In genomic region chr4:86537972-86538371, GRCm38 (mm10) we compare ENCODE assay signal across 9 mouse cellular contexts. TPM values are rescaled to one million over a fixed set of nuclear protein-coding genes. Genes with fewer than 3 reads are reported as not detected.
A peak's percentile ranks its signal among the peaks of the same experiment; 100 is the strongest.
DNase-seq lines count a peak whose midpoint lies in the region; ATAC-seq and TF ChIP-seq lines count a peak whose summit lies in the region.
"Had no signal": no experiment of that assay in that cellular context is flagged by ENCODE, and none has a peak within 500 bp of the region (broad histone marks: within the 10 kb centered on the region; RNA-seq: fewer than 3 reads in every experiment).

No protein-coding gene starts in this region.

- DNase-seq in adrenal gland, adult (ENCODE audit: inconsistent age in 2 of 2, low spot score in 1 of 2) = peak; percentile 18 to 67
- no peak for DNase-seq in adrenal gland, adult 8-10 months
- DNase-seq in left cerebral cortex, adult 2 months (ENCODE audit: extremely low spot score in 1 of 2, low spot score in 2 of 2) = peak in 1 of 2 experiments; percentile 12
- no peak for DNase-seq in left cerebral cortex, adult 9 months (ENCODE audit: low spot score in 2 of 2)
- DNase-seq in kidney, postnatal 10 days = peak; percentile 48
- DNase-seq in skeletal muscle tissue, adult 2 months (ENCODE audit: low read depth, low spot score) = peak; percentile 10
- no peak for DNase-seq in forebrain, embryonic 11.5 days (ENCODE audit: low spot score)

- no peak overlapping the region for H3K9ac ChIP-seq in forebrain, embryonic 11.5 days (ENCODE audit: low read length)
- H3K9ac ChIP-seq: heart, embryonic 13.5 days had no signal

- intact Hi-C loops in left cerebral cortex, adult 2 months (cut with DNase I) = no loop called here

- peak; percentile 72 for TF ChIP-seq CTCF in left cerebral cortex, adult 2 months (IDR thresholded peaks at IDR 0.05)

- 55% methylated on average over 4 of the region's 4 CpGs for WGBS in forebrain, embryonic 11.5 days

- no peak overlapping the region for H3K4me2 ChIP-seq in forebrain, embryonic 11.5 days (ENCODE audit: low read depth, low read length, severe bottlenecking)
- H3K4me2 ChIP-seq: heart, embryonic 13.5 days had no signal

- no peaks in the 10 kb centered on the region for H3K4me1 ChIP-seq in forebrain, embryonic 11.5 days (replicated peaks; ENCODE audit: control insufficient read depth, insufficient read depth, low read length)

- H3K27me3 ChIP-seq in forebrain, embryonic 11.5 days (ENCODE audit: control insufficient read depth, insufficient read depth, low read length) = no peaks in the 10 kb centered on the region
- H3K27me3 ChIP-seq: heart, embryonic 13.5 days had no signal

- no peak overlapping the region for H3K4me3 ChIP-seq in left cerebral cortex, adult 2 months
- H3K4me3 ChIP-seq in forebrain, embryonic 11.5 days (ENCODE audit: low read depth, low read length) = no peak overlapping the region
- H3K4me3 ChIP-seq: heart, embryonic 13.5 days had no signal

- H3K9me3 ChIP-seq in forebrain, embryonic 11.5 days (ENCODE audit: control insufficient read depth, low read length) = no peaks in the 10 kb centered on the region
- H3K9me3 ChIP-seq: heart, embryonic 13.5 days had no signal

- ATAC-seq in activated CD4-positive, CD25-positive, alpha-beta regulatory T cell, adult 4 months = peak; percentile 57
- ATAC-seq in forebrain, embryonic 11.5 days (replicated peaks; ENCODE audit: low FRiP score) = no peak

- no peaks in the 10 kb centered on the region for H3K36me3 ChIP-seq in forebrain, embryonic 11.5 days (ENCODE audit: control insufficient read depth, insufficient read depth, low read length)
- H3K36me3 ChIP-seq: heart, embryonic 13.5 days had no signal

- no peak overlapping the region for H3K27ac ChIP-seq in left cerebral cortex, adult 2 months
- H3K27ac ChIP-seq in forebrain, embryonic 11.5 days (ENCODE audit: low read depth, low read length) = no peak overlapping the region
- H3K27ac ChIP-seq: heart, embryonic 13.5 days had no signal

RNA-seq across cellular contexts. Expression of gene Saxo1, which starts 20.2 kb away (rescaled TPM):
- not detected for total RNA-seq in adrenal gland, adult 8-10 months (2022)
- not detected for total RNA-seq in left cerebral cortex, adult 2 months (2021)
- polyA plus RNA-seq in activated CD4-positive, CD25-positive, alpha-beta regulatory T cell, adult 4 months (2017; shearing (Covaris generic)) = not detected
- not detected in 2 replicates for polyA plus RNA-seq in forebrain, embryonic 11.5 days (2014; fragmentation: Nextera tagmentation; extraction: Ambion mirVana)
- polyA plus RNA-seq: heart, embryonic 13.5 days had no signal

RNA-seq across cellular contexts. Expression of gene Rraga, which starts 37.5 kb away (rescaled TPM):
- 100 to 1,000 TPM; 106 to 122 (median 118) TPM for total RNA-seq in adrenal gland, adult 8-10 months (2022)
- total RNA-seq in left cerebral cortex, adult 2 months (2021) = 100 to 1,000 TPM; 130 to 147 TPM
- polyA plus RNA-seq in activated CD4-positive, CD25-positive, alpha-beta regulatory T cell, adult 4 months (2017; shearing (Covaris generic)) = 10 to 100 TPM; 35.9 to 59.0 TPM
- 110 and 113 TPM in 2 replicates for polyA plus RNA-seq in forebrain, embryonic 11.5 days (2014; fragmentation: Nextera tagmentation; extraction: Ambion mirVana)

Comparison
In these comparisons a context has a peak if more than half of its experiments do, and no peak if none do; other contexts are left out.
1. DNase-seq: peak in adrenal gland, adult (2 of 2), kidney, postnatal 10 days (single experiment) and skeletal muscle tissue, adult 2 months (single experiment); none in adrenal gland, adult 8-10 months (single experiment), left cerebral cortex, adult 9 months (0 of 2) and forebrain, embryonic 11.5 days (single experiment).